Mouse (Mus musculus) thymus, postnatal 0 days (tissue): Measurements from ENCODE around the gene Jund. TPM values are rescaled to one million over a fixed set of nuclear protein-coding genes. Genes with fewer than 3 reads are reported as not detected.

Experiments
- DNase-seq: peaks from one replicate; pipeline ENCODE4 v3.0.0-alpha.2; 2015; ENCODE audit warnings: low spot score
- polyA plus RNA-seq: library from polyadenylated mRNA; unstranded; fragments of >200 nt; fragmentation: Nextera tagmentation; extraction: Ambion mirVana; gene quantifications from 2 replicates; pipeline ENCODE4 v1.2.1, GENCODE M21; 2015

Jund gene
- polyA plus RNA-seq, result 85.7 and 111 TPM in 2 replicates

- peak; percentile 100 for DNase-seq
Measured at GRCm38 (mm10) chr8:70698310-70699109, at the start of gene Jund. Gene Jund, plus strand, starts transcription at chr8:70698949.

DNA sequence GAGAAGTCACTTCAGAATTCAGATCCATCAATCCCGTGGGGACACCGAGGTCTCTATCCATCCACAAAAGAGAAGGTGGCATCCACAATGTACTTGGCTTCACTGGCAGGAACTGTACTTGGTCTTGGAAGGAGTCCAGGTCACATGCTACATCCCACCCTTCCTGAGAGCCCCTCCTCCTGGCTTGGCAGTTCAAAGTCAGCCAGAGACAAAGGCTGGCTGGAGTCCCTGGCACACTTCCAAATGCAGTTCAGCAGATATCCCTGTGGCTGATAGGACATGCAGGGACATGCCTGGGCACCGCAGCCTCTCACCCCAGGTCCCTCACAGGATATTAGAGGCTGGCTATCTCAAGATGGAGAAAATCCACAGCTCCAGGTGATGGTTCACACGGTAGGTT, 49.4 kb upstream of the Jund start:
- DNase-seq, result no peak

DNA sequence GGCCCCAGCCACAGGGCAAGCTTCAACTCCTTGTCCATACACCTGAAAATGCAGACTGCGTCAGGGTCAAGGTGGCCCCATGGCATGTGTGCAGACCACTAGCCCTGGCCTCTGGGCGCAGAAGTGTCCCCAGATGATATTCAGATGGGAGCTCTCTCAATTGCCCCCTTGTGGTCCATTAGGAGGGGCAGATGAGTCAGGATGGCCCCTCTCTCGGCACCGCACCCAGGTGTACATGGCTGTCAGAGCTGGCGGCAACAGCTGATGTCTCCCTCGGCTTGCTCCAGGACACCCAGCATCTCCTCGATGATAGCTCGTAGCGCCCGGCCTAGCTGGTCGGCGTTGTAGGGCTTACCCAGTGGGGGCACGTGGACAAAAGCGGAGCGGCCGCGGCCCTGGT, 48.4 kb upstream of the Jund start:
- no peak for DNase-seq

GRCm38 (mm10) chr8:70653226-70653625, 45.5 kb upstream of the Jund start:
- DNase-seq, result peak; percentile 67

DNA sequence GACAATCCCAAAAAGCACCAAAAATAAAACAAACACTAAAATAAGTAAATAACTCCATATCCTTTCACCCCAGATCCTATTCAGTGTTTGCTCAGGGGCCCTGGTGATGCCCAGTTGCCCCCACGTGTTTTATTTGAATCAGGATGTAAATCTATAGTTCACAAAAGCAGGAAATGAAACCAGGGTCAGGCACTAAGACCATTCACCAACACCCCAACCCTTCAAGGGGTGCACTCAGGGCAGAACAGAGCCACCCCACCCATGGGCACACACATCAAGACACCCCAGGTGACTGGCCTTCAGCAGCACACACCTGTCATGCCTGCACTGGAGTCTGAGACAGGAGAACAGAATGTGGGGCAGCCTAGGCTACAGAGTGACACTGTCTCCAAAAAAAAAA, 44.6 kb upstream of the Jund start:
- no peak for DNase-seq

DNA sequence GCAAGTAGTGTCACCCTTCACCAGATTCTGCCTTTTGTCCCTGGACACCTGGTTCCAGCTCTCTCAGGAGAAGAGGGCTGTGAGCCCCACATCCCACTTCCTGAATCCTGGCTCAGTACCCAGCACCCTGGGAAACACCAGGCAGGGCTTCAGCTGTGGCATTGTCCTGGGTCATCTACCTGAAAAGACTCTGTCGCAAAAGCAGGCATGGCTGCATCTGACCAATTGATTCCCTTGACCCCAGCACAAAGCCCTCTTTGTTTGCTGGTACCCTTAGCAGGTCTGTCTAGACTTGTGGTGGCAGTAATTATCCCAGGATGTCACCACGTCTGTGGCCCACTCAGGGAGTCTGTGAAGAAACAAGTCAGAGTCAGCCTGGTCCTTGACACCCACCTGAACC, 43.3 kb upstream of the Jund start:
- DNase-seq, result no peak

GRCm38 (mm10) chr8:70656193-70656790, 42.5 kb upstream of the Jund start:
- no peak for DNase-seq

DNA sequence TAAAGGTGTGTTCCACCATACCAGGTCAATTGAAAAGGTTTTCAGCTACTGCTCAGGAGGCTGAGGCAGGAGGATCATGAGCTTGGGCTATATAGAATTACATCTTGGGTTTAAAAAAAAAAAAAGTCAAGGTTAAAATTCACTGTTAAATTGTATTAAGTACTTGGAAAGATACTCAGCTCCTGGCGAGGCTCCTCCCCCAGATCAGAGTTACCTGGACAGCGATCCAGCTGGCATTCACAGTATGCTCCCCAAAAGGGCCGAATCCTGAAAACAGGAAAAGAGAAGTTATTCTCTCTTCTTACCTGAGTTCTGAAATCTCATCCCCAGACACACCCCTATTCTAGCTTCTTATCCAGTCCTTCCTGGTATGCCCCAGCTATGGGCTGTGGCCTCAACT, 41.5 kb upstream of the Jund start:
- no peak for DNase-seq

DNA sequence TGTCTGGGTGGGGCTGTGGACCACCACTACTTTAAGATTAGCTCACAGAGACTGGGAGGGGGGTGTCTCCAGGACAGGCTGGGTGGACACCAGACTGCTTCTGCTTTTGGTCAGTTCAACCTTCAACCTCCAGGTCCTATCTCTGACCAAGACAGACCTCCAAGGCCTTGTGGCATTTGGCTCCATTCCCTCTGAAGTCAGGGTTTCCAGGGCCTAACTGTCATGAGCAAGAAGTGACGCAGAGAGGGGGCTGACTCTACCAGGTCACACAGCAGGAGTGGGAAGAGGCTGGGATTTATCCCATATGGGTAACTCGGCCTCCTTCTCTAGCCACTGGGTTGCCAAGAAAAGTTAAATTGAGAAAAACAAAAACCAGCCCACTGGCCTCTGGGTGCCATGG, 41.0 kb upstream of the Jund start:
- DNase-seq, result no peak

DNA sequence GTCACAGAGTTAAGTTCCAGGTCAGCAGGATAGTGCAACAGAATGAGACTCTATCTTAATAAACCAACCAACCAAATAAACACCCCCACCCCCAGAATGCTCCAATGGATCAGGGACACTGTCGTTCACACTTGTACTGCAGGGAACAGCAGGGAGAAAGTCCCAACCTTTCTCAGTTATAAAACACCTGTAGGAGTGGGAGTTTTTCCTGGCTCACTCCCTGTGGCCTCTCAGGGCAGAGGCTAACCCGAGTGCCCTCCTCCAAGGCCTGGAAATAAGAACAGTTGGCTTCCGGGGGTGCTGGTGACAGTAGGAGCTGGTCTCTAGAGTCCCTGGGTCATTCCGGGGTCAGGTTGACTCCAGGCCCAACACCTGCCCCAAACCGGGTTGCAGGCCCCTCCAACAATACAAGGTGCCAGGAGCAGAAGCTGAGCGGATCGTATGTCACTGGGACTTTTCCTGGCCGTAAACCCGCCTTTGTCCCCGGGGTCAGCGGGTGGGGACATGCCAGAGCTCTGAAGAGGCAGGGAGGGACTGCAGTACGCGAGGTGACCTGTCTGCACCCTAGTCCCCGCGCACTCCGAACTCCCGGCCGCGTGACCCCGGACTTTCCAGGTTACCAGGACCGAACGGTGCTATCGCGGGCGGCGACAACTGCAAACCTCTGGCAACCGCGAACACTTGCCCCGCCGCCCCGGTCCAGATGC, 39.7 kb upstream of the Jund start:
- DNase-seq, result no peak

DNA sequence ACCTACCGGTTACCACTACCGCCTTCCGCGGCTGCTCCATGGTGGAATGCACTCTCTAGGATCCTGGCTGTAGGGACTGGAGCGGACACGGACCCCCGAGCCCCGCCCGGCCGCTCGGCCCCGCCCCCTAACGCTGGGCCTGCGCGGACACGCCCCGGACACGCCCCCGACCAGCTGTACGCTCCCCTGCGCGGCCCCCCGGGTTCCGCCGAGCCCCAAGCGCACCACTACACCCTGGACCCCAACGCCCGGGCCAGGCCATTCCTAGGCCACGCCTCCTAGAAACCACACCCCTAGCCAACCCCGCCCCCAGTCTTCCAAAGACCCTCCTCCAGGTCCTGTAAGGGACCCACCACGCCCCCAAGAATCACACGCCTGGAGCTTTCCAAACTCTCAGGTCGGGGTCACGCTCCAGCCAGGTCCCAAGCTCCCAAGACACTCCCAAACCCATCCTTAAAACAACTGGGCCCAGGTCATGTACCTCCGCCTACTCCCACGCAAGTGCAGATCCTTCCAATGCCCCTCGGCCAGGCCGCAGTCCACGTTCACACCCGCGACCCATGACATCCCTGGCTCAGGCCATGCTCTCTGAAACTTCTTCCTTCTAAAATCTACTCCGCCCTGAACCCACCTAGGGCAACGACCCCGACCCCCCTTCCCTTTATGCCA, 39.0 kb upstream of the Jund start:
- peak; percentile 88 for DNase-seq

GRCm38 (mm10) chr8:70660273-70660725, 38.5 kb upstream of the Jund start, which contains the start of gene Pgpep1:
Gene Pgpep1, minus strand, starts transcription at chr8:70660388.
- peak; percentile 45 for DNase-seq

DNA sequence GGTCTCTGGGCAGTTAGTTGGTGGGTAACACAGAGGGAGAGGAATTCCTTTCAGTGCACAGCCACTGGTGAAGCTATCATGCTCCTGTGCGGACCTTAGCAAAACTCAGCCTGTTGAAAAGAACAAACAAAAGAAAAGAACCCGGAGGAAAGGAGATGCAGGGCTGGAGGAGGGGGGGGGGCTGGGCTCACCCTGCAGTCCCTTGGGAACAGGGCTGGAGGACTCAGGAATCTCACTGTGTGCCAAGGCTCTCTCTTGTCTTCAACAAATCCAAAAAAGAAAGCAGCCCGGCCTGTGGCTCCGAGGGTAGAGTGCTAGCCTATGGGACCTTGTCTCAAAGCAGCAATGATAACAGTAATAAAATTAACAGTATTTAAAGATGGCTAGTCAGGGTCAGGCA, 35.1 kb upstream of the Jund start:
- no peak for DNase-seq

- DNase-seq, result no peak
Measured at GRCm38 (mm10) chr8:70664631-70665030, 34.1 kb upstream of the Jund start.

GRCm38 (mm10) chr8:70665599-70665998, 33.1 kb upstream of the Jund start:
- no peak for DNase-seq

DNA sequence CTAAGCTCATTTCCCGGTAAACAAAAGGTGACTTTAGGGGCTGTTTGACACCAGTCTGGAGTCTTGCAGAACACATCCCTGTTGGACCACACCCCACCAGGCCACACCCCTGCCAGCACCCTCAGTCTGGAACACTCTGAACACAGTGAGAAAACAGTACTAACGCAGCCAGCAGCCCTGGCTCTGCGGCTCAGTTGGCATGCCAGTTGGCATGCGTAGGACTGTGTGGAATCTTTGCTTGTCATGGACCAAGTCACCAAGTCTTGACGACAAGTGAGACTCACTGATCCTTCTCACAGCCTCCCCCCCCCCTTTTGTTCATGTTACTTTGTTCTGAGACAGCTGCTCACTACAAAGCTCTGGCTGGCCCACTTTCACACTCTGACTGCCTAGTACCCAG, 31.7 kb upstream of the Jund start:
- peak; percentile 76 for DNase-seq

DNA sequence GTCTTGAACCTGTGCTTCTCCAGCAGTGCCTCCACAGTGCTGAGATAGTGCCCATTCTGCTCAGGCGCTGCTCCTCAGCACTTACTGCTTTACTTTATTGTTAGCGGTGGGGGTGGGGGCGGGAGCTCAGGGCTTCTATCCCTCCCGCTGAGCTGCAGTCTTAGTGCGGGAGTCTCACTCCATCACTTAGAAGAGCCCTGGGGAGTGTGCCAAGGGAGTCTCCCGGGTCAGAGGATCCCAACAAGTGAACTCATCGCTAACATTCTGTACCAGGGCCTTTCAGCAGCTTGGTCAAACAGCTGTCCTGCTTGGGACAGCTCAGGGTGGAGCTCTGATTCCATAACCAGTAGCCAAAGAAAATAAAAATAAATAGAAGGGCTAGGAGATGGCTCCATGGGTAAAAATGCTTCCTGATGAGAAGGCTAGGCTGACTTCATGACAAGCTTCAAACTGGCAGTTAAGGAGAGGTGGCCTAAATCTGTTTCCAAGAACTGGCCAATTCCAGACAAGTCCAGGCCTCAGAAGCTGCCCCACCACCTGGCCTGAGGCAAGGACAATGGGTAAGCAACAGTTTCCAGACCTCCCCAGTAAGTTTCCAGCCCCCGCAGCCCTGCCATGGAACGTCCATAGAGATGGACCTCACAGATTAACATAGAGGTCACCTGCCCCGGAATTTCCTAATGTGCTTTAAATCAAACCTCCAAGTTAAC, 27.0 kb upstream of the Jund start:
- no peak for DNase-seq

DNA sequence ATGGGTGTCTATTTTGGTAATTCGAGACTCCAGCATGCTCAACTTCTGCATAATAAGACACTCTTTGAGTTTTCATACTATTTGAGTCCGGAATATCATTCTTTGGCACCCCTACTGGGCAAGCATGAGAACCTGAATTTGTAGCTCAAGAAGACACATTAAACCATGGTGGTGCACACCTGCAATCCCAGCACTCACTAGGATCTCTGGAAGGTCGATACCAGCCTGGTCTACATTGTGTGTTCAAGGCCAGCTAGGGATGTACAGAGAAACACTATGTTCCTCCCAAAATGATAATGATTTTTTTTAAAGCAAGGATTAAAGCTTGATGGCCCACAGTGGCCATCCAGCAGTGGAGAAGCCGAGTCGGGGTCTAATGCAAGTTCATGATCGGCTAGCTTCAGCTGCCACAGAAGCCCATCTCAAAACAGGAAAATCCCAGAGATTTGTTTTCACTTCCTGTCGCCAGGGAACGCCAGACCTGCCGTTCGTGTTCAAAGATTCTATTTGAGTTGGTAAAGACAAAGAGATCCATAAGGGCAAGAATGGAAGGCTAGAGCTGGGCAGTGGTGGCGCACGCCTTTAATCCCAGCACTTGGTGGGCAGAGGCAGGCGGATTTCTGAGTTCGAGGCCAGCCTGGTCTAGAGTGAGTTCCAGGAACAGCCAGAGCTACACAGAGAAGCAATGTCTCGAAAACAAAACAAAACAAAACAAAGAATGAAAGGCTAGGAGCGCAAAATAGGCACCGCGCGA, 26.2 kb upstream of the Jund start:
- no peak for DNase-seq

- peak; percentile 100 for DNase-seq
Measured at GRCm38 (mm10) chr8:70673079-70673856, 25.5 kb upstream of the Jund start, which contains the start of gene Lsm4. Gene Lsm4, plus strand, starts transcription at chr8:70673248.
